Mouse (Mus musculus): ENCODE measurements around the gene Tnfsf11. TPM values are rescaled to one million over a fixed set of nuclear protein-coding genes. Genes with fewer than 3 reads are reported as not detected.
A peak's percentile ranks its signal among the peaks of the same experiment; 100 is the strongest.

Gene Tnfsf11
- total RNA-seq, 1 experiment from 2014 or later = not detected

GRCm38 (mm10) chr14:78287906-78288800, 19.7 kb downstream of the Tnfsf11 start:
- DNase-seq = peak; percentile 51

GRCm38 (mm10) chr14:78286011-78286548, 21.8 kb downstream of the Tnfsf11 start:
- no peak for DNase-seq

- DNase-seq = no peak
These were observed 25.4 kb downstream of the Tnfsf11 start for GRCm38 (mm10) chr14:78282490-78282889.

GRCm38 (mm10) chr14:78276395-78276930, 31.4 kb downstream of the Tnfsf11 start:
- DNase-seq = no peak

- DNase-seq = no peak
These were observed 33.0 kb downstream of the Tnfsf11 start for GRCm38 (mm10) chr14:78274851-78275250.

- DNase-seq = no peak
These were observed 33.7 kb downstream of the Tnfsf11 start for GRCm38 (mm10) chr14:78274146-78274545.

- DNase-seq = peak; percentile 86
These were observed 34.3 kb downstream of the Tnfsf11 start for GRCm38 (mm10) chr14:78273571-78273970.

- DNase-seq = no peak
These were observed 43.0 kb downstream of the Tnfsf11 start for GRCm38 (mm10) chr14:78264876-78265275.

- no peak for DNase-seq
These were observed 45.2 kb downstream of the Tnfsf11 start for GRCm38 (mm10) chr14:78262596-78262995.

- no peak for DNase-seq
These were observed 46.6 kb downstream of the Tnfsf11 start for GRCm38 (mm10) chr14:78261246-78261645.

- no peak for DNase-seq
These were observed 53.8 kb downstream of the Tnfsf11 start for GRCm38 (mm10) chr14:78254017-78254416.

GRCm38 (mm10) chr14:78246601-78247000, 61.2 kb downstream of the Tnfsf11 start:
- no peak for DNase-seq

- peak; percentile 21 for DNase-seq
These were observed 63.0 kb downstream of the Tnfsf11 start for GRCm38 (mm10) chr14:78244811-78245210.

- peak; percentile 18 for DNase-seq
These were observed 68.5 kb downstream of the Tnfsf11 start for GRCm38 (mm10) chr14:78239346-78239745.

GRCm38 (mm10) chr14:78237238-78237637, 70.6 kb downstream of the Tnfsf11 start:
- no peak for DNase-seq

- DNase-seq = peak; percentile 92
These were observed 71.7 kb downstream of the Tnfsf11 start for GRCm38 (mm10) chr14:78236144-78236543.

- peak; percentile 22 for DNase-seq
These were observed 72.5 kb downstream of the Tnfsf11 start for GRCm38 (mm10) chr14:78235296-78235695.

GRCm38 (mm10) chr14:78229012-78229411, 78.8 kb downstream of the Tnfsf11 start:
- no peak for DNase-seq

Small RNA genes lying within 50 kb of the gene (microRNA-seq; reads per million reads assigned to microRNA genes)
- gene Gm23652 = 0 reads per million in 2 experiments

Other genes starting within 250 kb of the Tnfsf11 start
- gene Fam216b, start 219.0 kb downstream of the Tnfsf11 start, total RNA-seq (2021) = not detected in 2 replicates
- gene Akap11, start 228.8 kb upstream of the Tnfsf11 start, total RNA-seq (2021) = 44.7 and 45.3 TPM in 2 replicates